Mouse (Mus musculus) c-Kit-positive CD71-negative TER-119-negative erythroid progenitor cells, embryonic 14.5 days (primary cell): ENCODE results near the gene Tecrl.

Experiments used
- DNase-seq: peaks from one replicate; pipeline ENCODE4 v3.0.0-alpha.2; 2013; ENCODE audit warnings: low read depth

Gene Tecrl

DNA sequence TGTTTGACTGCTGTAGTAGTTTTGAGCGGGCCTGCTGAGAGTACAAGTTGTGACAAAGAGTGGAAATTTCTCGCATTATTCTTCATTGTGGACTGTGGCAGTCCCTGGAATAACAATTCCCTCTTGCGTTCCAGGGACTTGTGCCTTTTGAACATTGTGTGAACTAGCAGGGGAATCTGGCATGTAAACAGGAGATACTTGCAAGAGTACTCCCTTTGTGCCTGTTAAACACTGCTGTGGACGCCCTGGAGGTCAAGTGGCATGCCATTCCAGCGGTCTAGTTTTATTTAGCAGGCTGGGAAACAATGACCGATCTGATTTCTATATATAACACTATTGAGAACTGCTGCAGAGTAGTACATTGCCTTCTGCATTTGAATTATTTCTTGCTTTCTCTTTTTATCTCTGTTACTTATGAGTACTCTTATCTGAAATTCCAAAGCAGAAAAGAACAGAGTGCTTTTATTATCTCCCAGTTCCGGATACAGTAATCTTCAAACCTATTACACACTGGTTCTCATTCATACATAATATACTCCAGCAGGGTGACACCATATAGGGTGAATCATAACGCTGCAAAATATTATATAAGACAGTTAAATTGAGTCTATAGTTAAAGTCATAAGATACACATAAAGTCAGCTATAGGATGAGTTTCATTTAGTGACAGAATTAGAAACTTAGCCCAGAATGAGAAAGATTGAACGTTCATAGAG lies at the start of gene Tecrl:
TSS of gene Tecrl (minus strand) at position 350 of the 716 bp plus-strand sequence.
- no peak for DNase-seq

DNA sequence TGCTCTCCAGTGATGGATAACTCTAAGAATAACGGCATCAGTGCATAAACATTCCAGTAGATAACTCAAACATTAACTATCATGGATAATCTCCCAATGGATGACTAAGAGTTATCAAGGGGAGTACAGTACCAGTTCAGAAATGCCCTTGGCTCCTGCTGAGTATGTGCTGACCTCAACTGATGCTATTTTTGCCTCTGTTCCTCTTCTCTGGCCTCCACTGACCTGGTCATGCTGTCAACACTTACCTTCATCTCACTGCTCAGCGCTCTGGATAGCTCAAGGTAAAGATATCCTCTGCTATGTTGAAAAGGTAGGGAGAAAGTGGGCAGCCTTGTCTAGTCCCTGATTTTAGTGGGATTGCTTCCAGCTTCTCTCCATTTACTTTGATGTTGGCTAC lies 30.0 kb upstream of the Tecrl start:
- DNase-seq: no peak

DNA sequence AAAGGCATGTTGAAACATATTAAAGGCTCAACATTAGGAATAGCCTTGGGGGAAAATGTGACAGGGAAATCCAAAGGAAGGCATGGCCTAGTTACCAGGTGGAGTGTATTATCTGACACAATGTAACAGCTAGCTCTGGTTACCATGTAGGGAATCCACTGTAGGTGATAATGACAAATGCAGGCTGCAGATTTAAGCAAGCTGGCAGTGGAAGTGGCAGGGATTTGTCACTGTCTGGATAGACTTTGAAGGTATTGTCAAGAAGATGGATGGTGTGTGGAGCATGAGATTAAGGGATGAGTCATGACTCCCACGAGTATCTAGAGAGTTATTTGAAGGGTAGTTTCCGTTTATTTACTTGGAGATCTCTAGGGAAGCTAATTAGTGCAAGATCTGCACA lies 3.4 kb downstream of the Tecrl start:
- no peak for DNase-seq

DNA sequence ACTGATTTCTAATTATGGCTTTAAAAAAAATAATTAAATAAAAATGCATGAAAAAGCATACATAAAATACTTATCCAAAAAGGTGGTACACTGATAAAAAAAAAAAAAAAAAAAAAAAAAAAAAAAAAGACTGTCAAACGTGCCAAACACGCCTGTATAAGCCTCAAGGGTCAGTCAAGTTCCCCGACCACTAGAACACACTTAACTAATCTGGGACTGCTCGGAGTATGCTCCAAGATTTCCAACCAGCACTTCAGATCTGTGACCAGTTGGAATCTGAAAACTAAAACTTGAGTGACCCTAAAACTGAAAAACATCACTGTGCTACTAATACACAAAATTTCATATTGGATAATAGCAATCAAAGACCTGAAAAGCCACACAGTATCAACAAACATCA lies 15.9 kb downstream of the Tecrl start:
- DNase-seq: no peak

DNA sequence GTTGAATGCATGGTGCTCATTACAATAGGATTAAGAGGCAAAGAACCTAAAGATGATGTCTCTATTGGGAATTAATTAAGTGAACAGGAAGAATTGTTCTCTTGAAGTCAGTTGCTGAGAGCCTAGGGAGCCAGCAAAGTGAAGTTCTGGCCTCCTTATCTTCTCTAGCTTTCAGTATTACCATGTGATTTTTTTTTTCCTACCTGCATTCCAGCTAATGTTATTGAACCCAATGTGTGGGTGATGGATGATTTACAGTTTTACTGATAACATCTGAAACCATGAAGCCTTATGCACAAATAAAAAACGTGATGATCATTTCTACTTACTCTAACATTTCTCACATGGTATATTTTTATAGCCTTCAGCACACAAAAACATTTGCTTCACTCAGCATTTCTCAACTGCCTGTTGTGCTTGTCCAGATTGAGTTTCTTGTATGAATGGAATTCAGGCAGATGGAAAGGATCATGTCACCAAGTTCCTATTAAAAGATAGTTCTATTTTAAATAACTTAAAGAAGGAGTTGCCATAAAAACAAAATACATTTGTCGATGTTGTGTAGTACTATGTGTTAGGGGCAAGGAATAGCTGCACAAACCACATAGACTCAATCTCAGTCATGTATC lies 87.7 kb downstream of the Tecrl start:
- DNase-seq: no peak

DNA sequence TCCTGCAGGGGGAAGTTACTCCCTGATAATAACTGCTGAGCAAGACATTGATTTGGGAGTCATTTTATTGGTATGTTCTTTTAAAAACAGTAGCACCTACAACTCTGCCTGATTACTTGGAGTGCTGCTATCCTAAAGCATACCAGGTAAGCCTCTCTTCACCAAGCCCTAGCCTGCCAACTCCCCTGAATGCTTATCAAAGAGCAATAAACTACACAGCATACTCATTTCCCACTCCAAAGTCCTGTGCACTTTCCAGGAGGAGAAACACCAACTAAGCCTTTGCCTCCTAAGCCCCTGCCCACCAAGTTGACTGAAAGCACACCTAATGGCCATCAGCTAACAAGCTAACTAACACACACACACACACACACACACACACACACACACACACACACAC lies 94.9 kb downstream of the Tecrl start:
- DNase-seq: no peak

DNA sequence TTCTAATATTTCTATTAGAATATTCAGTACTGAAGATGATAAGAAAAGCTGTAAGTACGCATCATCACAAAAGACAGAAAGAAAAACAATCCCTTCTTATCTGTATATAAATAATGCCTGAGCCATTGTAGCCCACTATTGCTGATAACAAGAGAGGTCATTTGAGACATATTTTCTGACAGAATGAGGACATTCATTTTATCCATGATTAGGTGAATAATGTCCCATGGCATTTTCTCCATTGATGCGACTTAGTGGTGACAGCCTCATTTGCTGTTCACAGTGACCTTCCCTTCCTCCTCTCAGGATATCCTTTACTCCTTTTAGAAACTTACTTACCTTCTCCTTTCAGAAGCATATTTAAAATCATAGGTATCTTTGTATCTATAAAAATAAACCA lies 100.9 kb downstream of the Tecrl start:
- no peak for DNase-seq

DNA sequence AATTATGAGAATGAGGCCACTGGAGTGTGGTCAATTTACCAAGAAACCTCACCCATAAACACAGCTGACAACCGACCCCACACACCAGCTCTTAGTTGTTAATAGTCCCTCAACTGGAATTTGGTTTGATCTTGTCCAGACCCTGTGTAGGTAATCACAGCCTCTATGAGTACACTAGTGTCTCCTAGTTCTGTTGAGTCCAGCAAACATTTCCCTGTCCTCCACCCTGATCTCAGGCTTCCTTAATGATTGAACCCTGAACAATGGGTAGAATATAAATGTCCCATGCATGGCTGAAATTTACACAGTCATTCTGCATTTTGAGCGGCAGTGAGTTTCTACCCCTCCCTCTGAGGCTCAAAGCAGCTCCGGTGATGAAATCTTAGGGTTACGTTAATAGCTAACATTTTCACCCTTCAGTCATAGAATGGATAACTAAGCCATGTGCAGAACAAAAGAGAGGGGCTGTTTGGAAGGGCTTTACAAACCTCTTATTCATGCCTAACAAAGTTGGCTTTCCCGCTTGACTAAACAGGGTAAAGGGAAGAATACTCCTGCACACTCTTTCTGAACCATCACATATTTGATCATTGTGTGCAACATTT lies 116.0 kb downstream of the Tecrl start:
- no peak for DNase-seq
